Mouse (Mus musculus): ENCODE measurements around the gene Cbl. TPM values are rescaled to one million over a fixed set of nuclear protein-coding genes. Genes with fewer than 3 reads are reported as not detected.

Gene Cbl
- total RNA-seq (2015) (106 and 109 TPM in 2 replicates), total RNA-seq (2017) (28.9 and 45.7 TPM in 2 replicates)

DNA sequence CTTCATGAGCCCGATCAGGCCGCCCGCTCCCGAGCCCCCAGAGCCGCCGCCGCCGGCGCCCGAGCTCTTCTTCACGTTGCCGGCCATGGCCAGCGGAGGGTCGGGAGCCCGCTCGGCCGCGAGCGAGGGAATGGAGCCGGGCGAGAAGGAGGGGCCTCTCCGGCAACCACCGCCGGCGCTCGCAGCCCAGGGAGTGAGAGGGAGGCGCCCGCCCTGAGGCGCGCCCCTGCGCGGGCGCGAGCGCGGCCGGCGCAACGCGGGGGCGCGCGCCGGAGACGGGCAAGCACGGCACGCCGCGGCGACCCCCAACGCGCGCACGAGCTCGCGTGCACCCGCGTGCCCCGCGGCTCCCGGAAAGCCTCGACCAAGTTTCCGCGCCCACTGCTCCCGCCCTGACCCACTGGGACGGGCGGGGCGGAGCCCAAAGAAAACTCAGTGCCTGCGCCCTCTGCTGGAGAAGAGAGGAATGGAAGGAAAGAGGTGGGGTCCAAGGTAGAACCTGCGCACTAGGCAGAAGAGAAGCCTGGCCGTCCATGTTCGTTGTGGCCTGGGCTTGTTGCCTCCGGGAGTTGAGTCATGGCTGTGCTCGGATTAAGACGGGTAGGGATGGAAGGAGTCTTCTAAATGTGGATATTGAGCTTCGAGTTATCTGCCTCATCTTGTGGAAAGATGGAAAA, at the start of gene Cbl:
Gene Cbl (minus strand): TSS at position 248 of the 677 bp plus-strand sequence.
- ATAC-seq (replicated peaks; ENCODE audit: poor library complexity), result peak; percentile 85

- ATAC-seq (replicated peaks; ENCODE audit: poor library complexity), result no peak
Measured at GRCm38 (mm10) chr9:44283183-44283582, 49.3 kb upstream of the Cbl start.

DNA sequence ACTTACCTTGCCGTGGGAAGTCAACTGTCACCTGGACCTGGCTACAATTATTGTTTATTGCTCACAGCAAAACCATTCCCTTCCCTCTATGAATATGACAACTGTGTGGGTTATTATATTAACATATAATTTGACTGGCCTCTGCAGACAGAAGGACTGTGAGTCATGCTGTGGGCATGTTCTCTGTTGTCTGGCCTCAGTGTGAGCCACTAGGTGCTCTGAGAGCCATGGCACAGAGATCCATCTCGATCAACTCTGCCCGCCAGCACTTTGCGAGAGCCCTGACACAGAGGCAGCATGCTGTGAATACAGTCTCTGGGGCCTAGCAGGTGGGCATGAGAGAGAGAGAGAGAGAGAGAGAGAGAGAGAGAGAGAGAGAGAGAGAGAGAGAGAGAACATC, 36.1 kb upstream of the Cbl start:
- no peak for ATAC-seq (replicated peaks; ENCODE audit: poor library complexity)

- no peak for ATAC-seq (replicated peaks; ENCODE audit: poor library complexity)
Measured at GRCm38 (mm10) chr9:44269077-44269476, 35.2 kb upstream of the Cbl start.

DNA sequence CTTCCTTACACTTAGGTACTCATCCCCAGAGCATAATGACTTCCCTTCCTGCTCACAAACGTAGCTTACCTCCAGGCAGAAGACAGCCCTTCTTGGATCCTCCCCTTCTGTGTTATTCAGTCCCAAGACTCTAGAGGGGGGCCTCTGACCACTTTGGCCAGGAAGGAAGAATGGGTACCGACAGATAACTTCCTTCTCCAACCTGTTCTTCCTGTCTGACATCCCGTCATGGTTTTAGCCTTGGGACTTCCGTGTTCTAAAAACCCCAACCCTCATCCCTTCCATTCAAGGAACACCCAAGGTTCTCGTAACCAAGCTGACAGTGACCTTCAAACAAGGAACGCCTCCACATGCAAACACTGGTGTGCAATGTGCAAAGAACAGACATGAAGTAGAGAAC, 34.6 kb upstream of the Cbl start, which contains the start of gene Nlrx1:
Gene Nlrx1 (minus strand): TSS at position 168 of the 400 bp plus-strand sequence.
- ATAC-seq (replicated peaks; ENCODE audit: poor library complexity), result peak; percentile 61

DNA sequence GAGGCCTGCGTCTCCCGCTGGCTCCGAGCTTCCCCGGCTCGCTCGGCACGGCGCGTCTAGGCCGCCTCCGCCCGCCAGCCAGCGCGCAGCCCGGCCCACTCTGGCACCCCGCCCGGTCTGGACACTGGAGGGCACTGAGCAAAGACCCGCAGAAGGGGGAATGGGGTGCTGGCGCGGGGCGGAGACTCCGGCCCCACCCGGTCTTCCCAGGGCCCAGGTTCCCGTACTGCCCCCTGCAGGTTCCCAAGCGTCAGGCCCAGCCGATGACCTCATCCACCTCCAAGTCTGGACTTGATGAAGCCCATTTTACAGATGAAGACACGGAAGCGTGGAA, 34.1 kb upstream of the Cbl start:
- ATAC-seq (replicated peaks; ENCODE audit: poor library complexity), result peak; percentile 87

GRCm38 (mm10) chr9:44267319-44268026, 33.6 kb upstream of the Cbl start:
- 0 out of 2 replicates have a peak, but pooled peaks have one; percentile 18 for ATAC-seq (replicated peaks; ENCODE audit: poor library complexity)

- peak; percentile 30 for ATAC-seq (replicated peaks; ENCODE audit: poor library complexity)
Measured at GRCm38 (mm10) chr9:44266478-44267226, 32.8 kb upstream of the Cbl start.

DNA sequence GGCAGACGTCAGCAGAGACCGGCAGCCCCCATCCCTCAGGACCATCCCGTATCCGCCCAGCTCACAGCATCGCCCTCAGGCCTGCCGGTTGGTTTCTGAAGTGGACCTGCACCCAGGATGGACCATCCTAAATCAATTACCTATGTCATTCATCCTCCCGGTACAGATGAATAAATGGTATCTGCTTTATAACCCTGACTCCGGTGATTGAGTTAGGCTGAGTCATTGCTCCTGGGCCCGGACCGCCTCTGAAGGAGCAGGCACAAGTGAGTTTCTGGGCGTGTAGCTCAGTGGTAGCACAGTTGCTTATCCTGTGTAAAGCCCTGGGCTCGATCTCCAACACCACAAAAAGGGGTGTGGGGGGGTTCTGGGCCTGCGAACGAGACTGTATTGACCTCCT, 27.5 kb upstream of the Cbl start:
- no peak for ATAC-seq (replicated peaks; ENCODE audit: poor library complexity)

GRCm38 (mm10) chr9:44259014-44259413, 25.2 kb upstream of the Cbl start:
- ATAC-seq (replicated peaks; ENCODE audit: poor library complexity), result peak; percentile 76

DNA sequence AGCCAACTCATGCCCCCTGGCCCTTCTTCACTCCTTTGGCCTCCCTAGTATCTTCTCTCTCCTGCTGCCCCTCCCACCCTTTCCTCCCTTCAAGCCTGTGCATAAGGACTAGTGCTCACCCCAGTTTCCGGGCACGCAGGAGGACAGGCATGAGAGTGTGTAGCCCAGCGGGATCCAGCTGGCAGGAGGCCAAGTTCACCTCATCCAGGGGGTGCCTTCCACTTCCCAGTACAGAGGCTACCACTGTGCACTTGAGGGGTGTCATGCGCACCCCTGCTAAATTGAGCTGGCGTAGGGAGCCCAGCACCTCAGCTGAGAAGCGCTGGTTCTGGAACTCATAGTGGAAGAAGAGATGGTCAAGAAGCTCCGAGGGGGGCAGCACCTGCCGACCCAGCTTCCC, 22.4 kb upstream of the Cbl start:
- ATAC-seq (replicated peaks; ENCODE audit: poor library complexity), result no peak

GRCm38 (mm10) chr9:44255136-44255521, 21.3 kb upstream of the Cbl start:
- no peak for ATAC-seq (replicated peaks; ENCODE audit: poor library complexity)

GRCm38 (mm10) chr9:44254508-44255135, 20.8 kb upstream of the Cbl start:
- no peak for ATAC-seq (replicated peaks; ENCODE audit: poor library complexity)

DNA sequence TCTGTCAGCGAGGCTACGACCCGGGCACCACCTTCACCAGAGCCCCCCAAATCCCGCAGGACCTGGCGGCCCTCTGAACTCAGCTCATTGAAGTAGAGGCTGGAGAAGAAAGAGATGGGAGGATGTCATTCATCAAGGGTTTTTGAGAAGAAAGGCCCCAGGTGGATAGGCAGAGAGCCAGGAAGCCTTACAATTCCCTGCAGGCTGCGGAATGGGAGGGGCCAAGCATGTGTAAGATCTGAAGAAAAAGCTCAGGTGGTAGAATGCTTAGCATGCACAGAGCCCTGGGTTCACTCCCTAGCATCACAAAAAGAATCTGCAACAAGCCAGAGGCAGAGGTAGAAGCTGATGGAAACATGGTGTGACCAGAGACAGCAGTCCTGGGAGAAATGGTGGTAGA, 19.6 kb upstream of the Cbl start:
- ATAC-seq (replicated peaks; ENCODE audit: poor library complexity), result no peak

GRCm38 (mm10) chr9:44251314-44251713, 17.5 kb upstream of the Cbl start, which contains the start of gene Pdzd3:
Gene Pdzd3 (minus strand): TSS chr9:44251471.
- ATAC-seq (replicated peaks; ENCODE audit: poor library complexity), result no peak

GRCm38 (mm10) chr9:44250445-44250844, 16.6 kb upstream of the Cbl start:
- peak; percentile 24 for ATAC-seq (replicated peaks; ENCODE audit: poor library complexity)

- peak; percentile 96 for ATAC-seq (replicated peaks; ENCODE audit: poor library complexity)
Measured at GRCm38 (mm10) chr9:44249181-44250146, 15.6 kb upstream of the Cbl start.

GRCm38 (mm10) chr9:44247907-44248306, 14.1 kb upstream of the Cbl start:
- no peak for ATAC-seq (replicated peaks; ENCODE audit: poor library complexity)

DNA sequence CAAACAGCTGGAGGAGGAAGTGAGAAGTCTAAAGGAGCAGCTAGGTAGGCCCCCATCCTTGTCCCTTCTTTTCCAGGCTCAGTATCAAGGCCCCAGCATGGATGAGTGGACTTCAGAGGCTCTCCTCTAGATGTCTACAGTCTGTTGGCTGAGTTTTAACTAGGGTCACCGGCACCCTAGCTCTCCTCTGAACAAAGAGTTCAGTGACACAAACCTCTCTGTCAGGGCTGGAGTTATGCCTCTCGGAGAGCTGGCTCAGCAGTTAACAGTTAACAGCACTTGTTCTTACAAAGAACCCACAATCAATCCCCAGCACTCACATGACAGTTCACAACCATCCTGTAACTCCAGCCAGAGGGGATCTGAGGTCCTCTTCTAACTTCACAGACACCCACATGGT, 9.8 kb upstream of the Cbl start:
- ATAC-seq (replicated peaks; ENCODE audit: poor library complexity), result no peak

DNA sequence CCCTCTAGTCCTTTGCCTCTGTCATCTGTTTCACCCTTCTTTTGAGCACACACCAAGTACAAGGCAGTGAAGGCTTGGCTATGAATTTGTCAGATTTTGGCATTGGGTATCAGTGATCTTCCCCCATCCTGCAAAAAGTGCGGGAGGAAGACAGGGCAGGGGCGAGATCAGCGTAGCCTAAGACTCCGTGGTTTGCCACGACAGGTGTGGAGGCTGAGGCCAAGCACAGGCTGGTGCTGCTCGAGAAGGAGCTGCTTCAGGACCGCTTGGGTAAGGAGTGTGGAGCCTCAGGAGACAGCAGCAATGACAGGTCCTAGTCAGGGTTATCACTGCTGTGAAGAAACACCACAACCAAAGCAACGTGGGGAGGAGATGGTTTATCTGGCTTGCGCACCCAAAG, 7.6 kb upstream of the Cbl start:
- ATAC-seq (replicated peaks; ENCODE audit: poor library complexity), result peak; percentile 48
